Mouse (Mus musculus) myocyte (in vitro differentiated cells): ENCODE measurements around the gene Cpa4.

Experiments used
- E2F4 ChIP-seq: IDR thresholded peaks from one replicate; pipeline ENCODE4 v1.6.1; 2011; ENCODE audit warnings: mild to moderate bottlenecking, control low read depth, moderate library complexity; ENCODE audit not compliant: insufficient read depth
- POLR2A ChIP-seq: IDR thresholded peaks from one replicate; pipeline ENCODE4 v1.6.1; 2011; ENCODE audit warnings: low read depth, mild to moderate bottlenecking, control low read depth, moderate library complexity; ENCODE audit not compliant: insufficient read length
- REST ChIP-seq: IDR thresholded peaks from one replicate; pipeline ENCODE4 v1.6.1; 2011; ENCODE audit warnings: mild to moderate bottlenecking, control low read depth, moderate library complexity; ENCODE audit not compliant: insufficient read depth, insufficient read length
- TCF12 ChIP-seq: IDR thresholded peaks from one replicate; pipeline ENCODE4 v1.6.1; 2011; ENCODE audit warnings: mild to moderate bottlenecking, control low read depth; ENCODE audit not compliant: poor library complexity, insufficient read depth, severe bottlenecking

- TF ChIP-seq REST: no peak
- TF ChIP-seq E2F4: no peak
- TF ChIP-seq TCF12: no peak
- TF ChIP-seq POLR2A: no peak
Measured at GRCm38 (mm10) chr6:30579961-30580840, 12.0 kb downstream of the Cpa4 start.
